Mouse (Mus musculus): ENCODE results near the gene Fnbp1l.

Gene Fnbp1l

DNA sequence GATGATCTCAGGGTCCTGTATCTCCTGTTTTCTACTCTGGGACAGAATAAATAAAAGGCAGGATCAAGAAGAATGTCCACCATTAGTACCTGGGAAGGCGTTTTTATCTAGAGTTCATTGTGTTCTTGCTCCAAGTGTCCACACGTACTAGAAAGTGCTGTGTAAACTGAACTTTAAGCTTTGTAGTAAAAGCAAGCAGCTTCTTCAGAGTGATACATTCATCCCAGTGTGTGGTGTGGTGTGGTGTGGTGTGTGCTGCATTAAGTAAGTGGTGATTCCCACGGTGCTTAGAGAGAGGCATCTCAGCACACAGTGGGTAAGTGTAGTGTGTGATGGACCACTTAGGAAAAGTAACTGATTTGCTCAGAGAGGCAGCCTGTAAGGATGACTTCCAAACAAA lies 91.0 kb downstream of the Fnbp1l start:
- no peak for DNase-seq (ENCODE audit: low read depth, low spot score)

GRCm38 (mm10) chr3:122521294-122521693 lies 98.2 kb downstream of the Fnbp1l start:
- no peak for DNase-seq (ENCODE audit: low read depth, low spot score)

- DNase-seq (ENCODE audit: low read depth, low spot score), result no peak
Observed at GRCm38 (mm10) chr3:122520875-122521274, 98.6 kb downstream of the Fnbp1l start.

DNA sequence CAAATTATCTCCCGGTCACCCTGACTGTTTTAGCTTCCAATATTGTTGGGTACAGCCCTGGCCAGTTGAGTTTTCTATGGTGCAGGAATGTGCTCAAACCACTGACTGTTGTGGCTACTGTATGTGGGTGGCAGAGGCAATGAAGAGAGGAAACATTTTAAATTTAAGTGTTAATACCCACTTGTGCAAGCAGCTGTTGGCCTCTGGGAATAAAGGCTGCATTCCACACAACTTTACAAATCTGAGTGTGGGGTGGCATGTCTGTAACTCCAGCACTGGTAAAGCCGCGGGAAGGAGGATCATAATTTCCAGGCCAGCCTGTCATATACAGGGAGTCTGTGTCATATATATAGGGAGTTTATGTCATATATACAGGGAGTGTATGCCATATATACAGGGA lies 99.2 kb downstream of the Fnbp1l start:
- DNase-seq (ENCODE audit: low read depth, low spot score), result no peak

- no peak for DNase-seq (ENCODE audit: low read depth, low spot score)
Observed at GRCm38 (mm10) chr3:122519082-122519481, 100.4 kb downstream of the Fnbp1l start.

DNA sequence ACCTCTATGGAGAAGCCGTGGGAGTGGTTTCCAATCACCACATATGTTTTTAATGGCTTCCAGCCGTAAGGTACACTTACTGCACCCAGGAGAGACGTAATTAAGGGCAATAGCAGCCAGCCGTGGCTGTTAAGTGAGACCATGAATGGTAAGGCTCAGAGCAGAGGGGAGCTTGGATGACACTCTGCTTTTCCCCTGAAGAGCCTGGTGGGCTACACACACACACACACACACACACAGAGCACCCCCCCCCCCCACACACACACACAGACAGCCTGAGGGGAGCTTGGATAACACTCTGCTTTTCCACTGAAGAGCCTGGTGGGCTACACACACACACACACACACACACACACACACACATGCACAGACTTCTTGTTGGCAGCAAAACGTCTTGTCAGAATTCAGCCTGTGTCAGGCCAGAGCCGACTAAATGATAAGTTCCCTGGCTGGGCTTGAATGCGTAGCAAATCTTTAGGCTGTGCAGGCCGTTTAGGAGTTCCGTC lies 101.2 kb downstream of the Fnbp1l start:
- no peak for DNase-seq (ENCODE audit: low read depth, low spot score)

DNA sequence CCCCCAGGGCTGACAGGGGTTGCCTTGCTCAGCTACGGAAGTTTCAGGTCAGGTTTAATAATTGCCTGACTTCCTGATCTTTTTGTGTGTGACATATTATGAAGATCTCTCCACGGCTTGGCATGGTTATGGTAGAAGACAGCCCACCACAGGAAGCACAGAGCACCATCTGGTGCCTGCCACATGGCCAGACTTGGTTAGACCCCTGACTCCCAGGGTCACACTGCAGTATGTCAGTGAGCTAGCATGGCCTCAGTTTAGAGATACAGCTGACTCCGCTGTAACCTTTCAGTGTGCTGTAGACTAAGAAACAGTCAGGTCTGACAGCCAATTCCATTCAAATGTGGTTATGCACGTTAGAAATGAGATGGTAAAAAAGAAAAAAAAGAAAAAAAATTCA lies 101.8 kb downstream of the Fnbp1l start:
- no peak for DNase-seq (ENCODE audit: low read depth, low spot score)

DNA sequence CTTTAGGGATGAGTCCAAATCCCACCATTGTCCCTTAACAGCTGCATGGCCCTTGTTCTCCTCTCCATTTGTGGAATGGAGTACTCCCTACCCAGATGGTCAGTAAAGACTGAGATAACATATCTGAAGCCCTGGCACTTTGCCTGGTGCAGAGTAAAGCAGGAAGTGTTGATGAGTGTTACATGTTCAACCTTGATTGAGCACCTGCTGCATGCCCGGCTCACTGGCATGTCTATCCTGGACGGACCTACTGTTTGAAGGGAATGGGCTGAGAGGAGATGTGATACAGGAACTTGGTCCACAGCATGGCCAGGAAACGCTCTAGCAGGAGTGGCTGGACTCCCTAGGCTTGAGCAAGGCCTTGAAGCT lies 103.2 kb downstream of the Fnbp1l start:
- no peak for DNase-seq (ENCODE audit: low read depth, low spot score)

GRCm38 (mm10) chr3:122515568-122516326 lies 103.8 kb downstream of the Fnbp1l start:
- DNase-seq (ENCODE audit: low read depth, low spot score), result no peak

GRCm38 (mm10) chr3:122512725-122513375 lies 106.7 kb downstream of the Fnbp1l start:
- no peak for DNase-seq (ENCODE audit: low read depth, low spot score)

- no peak for DNase-seq (ENCODE audit: low read depth, low spot score)
Observed at GRCm38 (mm10) chr3:122511721-122512619, 107.5 kb downstream of the Fnbp1l start.

- no peak for DNase-seq (ENCODE audit: low read depth, low spot score)
Observed at GRCm38 (mm10) chr3:122510932-122511331, 108.6 kb downstream of the Fnbp1l start.

DNA sequence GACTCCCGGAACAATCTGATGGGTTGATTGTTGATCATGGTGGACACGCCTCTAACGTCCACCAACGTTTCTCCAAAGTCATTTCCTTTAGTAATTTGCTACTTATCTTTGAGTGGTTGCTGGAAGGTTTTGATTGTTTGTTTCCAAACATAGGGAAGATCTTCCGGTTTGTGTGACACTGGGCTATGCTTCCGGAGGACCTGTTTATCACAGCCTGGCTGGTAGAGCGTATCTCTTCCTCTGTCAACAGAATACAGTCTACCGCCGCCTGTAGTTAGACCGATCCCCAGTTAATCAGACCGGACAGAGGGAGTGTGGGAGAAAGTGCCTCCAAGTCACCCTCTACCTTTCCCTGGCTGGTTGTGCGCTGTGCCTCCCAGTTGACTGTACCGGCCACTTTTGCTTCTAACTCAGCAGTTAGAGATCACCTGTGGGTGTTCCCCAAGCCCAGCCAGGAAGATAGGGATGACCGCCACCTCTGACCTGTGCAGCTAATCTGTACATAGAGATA lies 109.2 kb downstream of the Fnbp1l start:
- DNase-seq (ENCODE audit: low read depth, low spot score), result no peak

DNA sequence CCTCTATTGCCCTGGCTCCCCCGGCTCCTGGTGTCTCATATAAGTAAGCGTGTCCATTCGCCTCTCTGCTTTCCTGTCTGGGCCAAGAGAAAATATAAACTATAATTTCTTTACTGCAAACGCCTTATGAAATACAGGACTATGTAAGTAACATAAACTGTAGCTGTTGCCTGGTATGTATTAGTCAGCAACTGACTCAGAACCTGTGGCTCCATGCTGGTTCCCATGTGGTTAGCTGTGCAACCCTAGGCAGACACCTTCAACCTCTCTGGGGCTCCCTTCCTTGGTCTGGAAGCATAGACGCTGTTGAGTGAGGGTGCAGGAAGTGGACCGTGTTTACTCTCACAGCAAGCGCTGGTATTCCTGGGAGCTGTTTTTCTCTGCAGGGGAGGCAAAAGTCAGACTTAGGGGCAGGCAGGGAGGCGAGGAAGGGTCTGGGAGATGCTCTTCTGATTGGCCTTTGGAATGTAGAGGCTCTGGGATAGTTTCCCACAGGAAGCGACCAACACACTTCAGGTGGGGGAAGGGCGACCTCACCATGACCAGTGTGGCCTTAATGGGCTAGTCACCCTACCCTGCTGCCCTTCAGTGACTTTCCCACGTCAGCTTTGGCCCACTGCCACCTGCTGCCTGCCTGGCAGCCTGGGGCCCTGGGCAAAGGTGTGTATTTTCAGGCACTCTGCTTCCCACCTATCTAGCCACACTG lies 109.8 kb downstream of the Fnbp1l start:
- DNase-seq (ENCODE audit: low read depth, low spot score), result no peak

DNA sequence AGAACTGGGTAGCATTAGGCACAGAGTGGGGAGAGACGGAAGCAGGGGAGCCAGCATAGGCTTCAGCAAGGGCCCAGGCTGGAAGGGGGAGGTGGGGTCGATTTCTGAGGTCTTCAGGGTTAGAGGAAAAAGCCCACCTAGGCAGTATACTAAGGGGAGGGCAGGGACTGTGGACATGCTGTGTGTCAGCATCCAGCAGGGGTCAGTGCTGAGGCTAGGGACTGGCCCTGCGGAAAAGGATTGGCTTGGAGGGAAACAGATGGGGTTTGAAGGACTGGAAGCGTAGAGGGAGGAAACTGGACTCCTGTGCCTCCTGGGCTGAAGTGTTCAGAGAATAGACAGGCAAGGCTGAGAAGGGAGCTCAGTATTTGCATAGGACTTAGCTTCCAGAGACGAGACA lies 110.4 kb downstream of the Fnbp1l start:
- no peak for DNase-seq (ENCODE audit: low read depth, low spot score)

GRCm38 (mm10) chr3:122507826-122508225 lies 111.7 kb downstream of the Fnbp1l start:
- DNase-seq (ENCODE audit: low read depth, low spot score), result no peak

DNA sequence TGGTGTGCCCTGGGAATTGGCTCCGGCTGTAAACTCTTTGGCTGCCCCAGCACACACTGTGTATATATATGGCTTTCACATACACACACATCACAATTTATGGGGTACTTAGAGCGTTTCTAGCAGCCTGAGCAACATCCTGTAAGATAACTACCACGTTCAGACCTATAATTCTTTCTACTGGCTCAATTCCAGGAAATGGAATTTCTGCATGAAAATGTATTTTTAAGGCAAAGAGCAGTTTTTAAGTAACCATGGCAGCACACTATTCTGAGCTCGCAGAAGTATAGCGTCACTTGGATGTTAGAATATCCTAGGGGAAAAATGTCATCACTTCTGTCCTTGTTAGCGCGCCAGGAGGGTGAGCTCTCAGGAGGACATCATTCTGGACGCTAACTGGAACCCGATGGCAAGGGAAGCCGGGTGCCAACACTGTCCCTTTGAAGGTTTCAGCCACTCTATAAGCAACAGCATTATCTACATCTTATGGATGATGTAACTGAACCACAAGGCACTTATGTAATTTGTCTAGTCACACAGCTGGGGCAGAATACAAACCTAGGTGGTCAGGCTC lies 113.1 kb downstream of the Fnbp1l start:
- DNase-seq (ENCODE audit: low read depth, low spot score), result no peak

GRCm38 (mm10) chr3:122500929-122501328 lies 118.6 kb downstream of the Fnbp1l start:
- DNase-seq (ENCODE audit: low read depth, low spot score), result no peak

GRCm38 (mm10) chr3:122499647-122500046 lies 119.9 kb downstream of the Fnbp1l start:
- no peak for DNase-seq (ENCODE audit: low read depth, low spot score)

DNA sequence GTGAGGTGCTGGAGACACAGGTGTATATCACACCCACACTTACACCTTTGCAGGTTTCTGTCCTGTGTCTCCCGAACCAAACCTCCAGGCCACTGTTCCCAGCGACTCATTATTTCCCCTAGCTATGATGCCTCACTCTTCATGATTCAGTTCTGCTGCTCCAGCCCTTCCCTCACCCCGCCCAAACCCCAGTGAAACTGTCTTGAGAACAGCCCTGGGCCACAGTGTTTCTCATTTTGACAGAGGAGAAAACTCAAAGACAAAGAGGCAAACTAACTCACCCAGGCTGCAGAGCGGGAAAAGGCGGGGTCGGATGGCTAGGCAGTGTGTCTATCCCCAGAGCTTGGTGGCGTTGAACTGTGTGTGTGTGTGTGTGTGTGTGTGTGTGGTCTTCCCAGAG lies 121.0 kb downstream of the Fnbp1l start:
- no peak for DNase-seq (ENCODE audit: low read depth, low spot score)

GRCm38 (mm10) chr3:122497871-122498270 lies 121.6 kb downstream of the Fnbp1l start:
- no peak for DNase-seq (ENCODE audit: low read depth, low spot score)
